Mouse (Mus musculus) adrenal gland, adult 18-20 months (tissue): ENCODE measurements around the gene Nck2. TPM values are rescaled to one million over a fixed set of nuclear protein-coding genes. Genes with fewer than 3 reads are reported as not detected.

Experiments
- DNase-seq, 2 experiments: peaks; one replicate each; pipeline ENCODE4 v3.0.0; 2021 to 2022; ENCODE audit warnings: low spot score in 2 of 2
- long read RNA-seq, 2 experiments: library from polyadenylated mRNA; stranded (forward); transcript quantifications; one replicate each; pipeline ENCODE4 v2.0.0; 2021
- total RNA-seq, 2 experiments: library from RNA; stranded (reverse); gene quantifications; 1 replicate in 1 of 2; 2 replicates in 1 of 2; pipeline ENCODE4 v1.2.3; 2021

The Nck2 gene
- total RNA-seq = 10 to 100 TPM; 28.6 to 30.8 TPM
- long read RNA-seq, experiment 1, transcript Nck2-201 (5 exons, 2,772 nt) = major isoform, 36 of 42 reads
- long read RNA-seq, experiment 1, partial matches to known transcripts = 3 of 42 reads
- long read RNA-seq, experiment 1, other reads (novel, unspliced or antisense) = 3 of 42 reads
- long read RNA-seq, experiment 2, transcript Nck2-201 (5 exons, 2,772 nt) = major isoform, 110 of 132 reads
- long read RNA-seq, experiment 2, partial matches to known transcripts = 4 of 132 reads
- long read RNA-seq, experiment 2, other reads (novel, unspliced or antisense) = 18 of 132 reads

- no peak for DNase-seq
Observed at GRCm38 (mm10) chr1:43444531-43444930, at the start of gene Nck2. Gene Nck2 (plus strand): TSS chr1:43444579.

- DNase-seq = no peak
Observed at GRCm38 (mm10) chr1:43395040-43395439, 49.3 kb upstream of the Nck2 start.

DNA sequence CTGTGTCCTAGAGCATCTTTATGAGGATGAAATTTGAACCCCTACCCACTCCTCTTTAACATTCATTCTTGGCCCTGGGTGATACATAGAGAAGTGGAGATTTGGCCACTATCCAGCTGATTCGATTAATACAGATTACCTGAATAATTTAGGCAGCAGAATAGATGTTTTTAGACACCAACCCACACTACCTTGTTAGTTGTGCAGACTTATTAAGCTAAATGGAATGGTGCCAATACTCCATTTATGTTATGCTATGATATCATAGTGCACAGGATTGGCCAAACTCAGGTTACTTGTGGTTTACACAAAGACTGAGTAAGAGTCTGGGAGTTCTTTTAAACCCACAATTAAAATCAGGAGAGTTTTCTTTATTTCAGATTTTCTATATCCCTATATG, 48.6 kb upstream of the Nck2 start:
- DNase-seq = no peak

- DNase-seq = no peak
Observed at GRCm38 (mm10) chr1:43396522-43396921, 47.9 kb upstream of the Nck2 start.

GRCm38 (mm10) chr1:43397096-43397495, 47.3 kb upstream of the Nck2 start:
- no peak for DNase-seq

DNA sequence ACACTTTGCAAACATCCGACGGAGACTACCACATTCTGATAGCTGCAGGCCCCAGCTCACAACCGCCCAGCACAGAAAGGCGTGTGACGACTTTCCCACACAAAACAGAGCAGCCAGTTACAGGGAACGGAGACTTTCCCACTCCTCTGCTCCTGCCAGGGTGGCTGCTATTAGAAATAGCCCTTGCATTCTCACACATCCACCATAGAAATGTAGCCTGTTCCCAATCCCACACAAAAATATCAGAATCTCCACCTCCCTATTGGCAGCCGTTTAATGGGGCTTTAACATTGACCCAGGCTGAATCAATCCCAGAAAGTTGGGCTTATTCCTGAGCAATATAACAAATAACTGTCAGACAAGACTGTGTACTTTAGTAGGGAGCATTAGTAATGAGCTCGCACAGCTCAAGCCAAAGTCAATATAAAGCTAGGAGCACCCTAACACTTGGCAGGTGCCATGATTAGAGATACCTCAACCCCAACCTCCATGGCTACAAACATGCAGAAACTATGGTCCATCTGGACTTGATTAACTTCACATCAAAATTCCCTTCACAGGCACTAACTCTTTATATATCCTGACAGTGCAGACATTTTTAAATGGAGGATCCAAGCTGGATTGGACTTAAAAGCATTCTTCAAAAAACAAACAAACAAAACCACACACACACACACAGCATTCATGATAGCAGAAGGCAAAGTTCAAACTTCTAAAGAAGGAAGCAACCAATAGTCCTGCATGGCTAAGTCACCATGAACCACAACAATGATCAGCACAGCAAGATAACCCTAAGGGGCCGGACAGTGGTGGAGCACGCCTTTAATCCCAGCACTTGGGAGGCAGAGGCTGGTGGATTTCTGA, 45.4 kb upstream of the Nck2 start:
- DNase-seq = no peak

GRCm38 (mm10) chr1:43399602-43400216, 44.7 kb upstream of the Nck2 start:
- DNase-seq = no peak

DNA sequence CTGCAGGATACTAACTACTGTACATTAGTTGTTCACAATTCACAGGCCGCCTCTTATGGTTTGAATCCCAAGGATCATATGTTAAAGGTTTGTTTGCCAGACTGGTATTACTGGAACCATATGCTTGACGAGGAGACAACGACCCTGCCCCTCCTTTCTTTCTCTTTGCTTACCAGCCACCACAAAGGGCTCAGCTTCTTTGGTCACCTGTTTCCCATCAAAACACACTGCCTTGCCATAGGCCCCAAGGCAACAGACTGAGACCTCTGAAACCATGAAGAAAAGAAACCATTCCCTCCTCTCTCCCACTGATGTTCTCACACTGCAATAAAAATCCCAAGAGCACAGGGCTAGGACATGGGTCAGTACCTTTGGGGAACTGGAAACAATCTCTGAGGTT, 43.7 kb upstream of the Nck2 start:
- no peak for DNase-seq

GRCm38 (mm10) chr1:43403341-43403740, 41.0 kb upstream of the Nck2 start:
- DNase-seq = no peak

DNA sequence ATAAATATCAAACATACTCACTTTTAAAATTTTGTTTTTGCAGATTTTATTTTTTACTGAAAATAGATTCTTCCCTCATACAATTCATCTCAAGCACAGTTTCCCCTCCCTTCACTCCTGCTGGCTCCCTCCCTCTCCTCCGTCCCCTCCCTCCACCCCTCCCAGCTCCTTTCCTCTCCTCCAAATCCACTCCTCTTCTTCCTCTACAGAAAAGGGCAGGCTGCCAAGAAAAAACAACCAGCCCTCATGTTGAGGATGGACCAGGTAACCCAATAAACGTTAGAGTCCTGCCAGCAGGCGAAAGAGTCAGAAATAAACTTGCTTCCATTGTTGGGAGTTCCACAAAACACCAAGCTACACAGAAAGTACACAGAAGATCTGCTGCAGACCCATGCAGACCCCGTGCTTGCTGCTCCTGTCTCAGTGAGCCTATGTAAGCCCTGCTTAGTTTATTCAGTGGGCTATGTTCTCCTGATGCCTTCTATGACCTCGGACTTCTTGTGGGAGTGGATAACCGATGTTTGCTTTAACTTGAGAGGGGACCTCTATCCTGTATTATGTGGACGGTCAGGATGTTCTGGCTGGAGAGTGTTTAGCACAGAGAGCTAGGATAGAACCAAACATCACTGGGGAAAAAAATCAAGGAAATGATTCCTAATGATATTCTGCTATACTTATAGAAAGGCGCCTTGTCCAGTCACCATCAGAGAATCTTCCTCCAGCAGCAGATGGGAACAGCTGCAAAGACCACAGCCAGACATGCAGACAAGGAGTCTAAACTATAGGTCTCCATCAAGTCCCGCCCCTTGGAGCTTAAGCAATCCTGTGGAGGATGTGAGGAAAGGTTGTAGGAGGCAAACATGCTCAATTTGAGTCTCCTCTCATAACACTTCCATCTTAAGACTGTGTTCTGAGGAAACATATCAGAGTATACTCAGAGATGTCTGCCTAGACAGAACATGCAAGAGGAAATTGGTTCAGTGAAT, 39.4 kb upstream of the Nck2 start:
- DNase-seq = no peak

DNA sequence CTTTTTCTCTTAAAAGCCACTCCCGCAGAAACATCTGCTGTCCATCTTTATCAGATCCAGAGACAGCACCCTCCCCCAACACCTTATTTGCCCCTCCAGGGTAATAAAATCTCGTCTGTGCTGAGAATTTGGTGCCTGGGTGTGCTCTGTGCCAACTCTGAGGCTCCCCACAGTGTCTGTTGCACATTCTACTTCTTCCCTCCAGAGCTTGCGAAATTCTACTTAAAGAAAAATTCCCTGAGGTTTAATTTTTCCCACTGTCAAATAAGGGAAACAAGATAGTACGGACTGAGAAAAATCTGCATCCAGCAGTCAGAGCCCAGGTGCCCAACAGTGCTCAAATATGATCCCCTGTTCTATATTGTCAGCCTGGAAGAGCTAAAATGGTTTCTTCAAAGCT, 35.4 kb upstream of the Nck2 start:
- no peak for DNase-seq

GRCm38 (mm10) chr1:43412825-43413224, 31.6 kb upstream of the Nck2 start:
- no peak for DNase-seq

GRCm38 (mm10) chr1:43413298-43413697, 31.1 kb upstream of the Nck2 start:
- DNase-seq = no peak

DNA sequence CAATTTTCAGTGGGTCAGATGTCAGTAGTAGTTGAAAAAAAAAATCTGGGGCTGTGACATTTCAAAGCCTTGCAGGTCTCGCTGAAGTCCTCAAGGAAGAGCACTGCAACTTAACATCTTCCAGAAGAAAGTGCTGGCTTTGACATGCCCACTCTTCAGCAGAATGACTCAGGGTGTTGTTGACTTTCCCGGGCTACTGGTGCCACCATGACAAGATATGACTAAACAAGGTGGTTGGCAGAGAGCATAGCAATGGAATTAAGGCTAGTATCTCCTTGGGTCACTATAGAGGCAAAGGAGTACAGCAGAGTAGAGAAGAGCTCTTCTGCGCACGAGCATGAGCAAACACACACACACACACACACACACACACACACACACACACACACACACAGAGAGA, 30.6 kb upstream of the Nck2 start:
- DNase-seq = no peak

DNA sequence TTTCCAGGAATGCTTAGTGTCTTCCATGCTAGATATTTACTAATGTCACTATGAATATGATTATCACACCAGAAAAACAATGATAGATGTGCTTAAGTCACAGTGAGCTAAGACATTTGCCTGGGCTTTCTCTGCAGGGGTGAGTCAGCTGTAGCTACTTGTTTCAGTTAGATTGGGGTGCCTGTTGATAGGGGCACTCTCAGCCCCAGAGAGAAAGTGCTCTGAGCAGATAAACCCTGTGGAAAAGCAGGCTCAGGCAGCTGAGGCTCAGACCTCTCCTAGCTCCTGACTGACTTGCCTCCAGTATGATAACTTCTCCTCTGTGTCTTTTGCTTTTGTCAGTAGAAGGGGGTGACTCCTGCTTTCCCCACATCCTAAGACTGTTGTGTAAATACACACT, 30.2 kb upstream of the Nck2 start:
- no peak for DNase-seq

- DNase-seq = no peak
Observed at GRCm38 (mm10) chr1:43414971-43415370, 29.4 kb upstream of the Nck2 start.

- DNase-seq = no peak
Observed at GRCm38 (mm10) chr1:43422969-43423748, 21.2 kb upstream of the Nck2 start.

DNA sequence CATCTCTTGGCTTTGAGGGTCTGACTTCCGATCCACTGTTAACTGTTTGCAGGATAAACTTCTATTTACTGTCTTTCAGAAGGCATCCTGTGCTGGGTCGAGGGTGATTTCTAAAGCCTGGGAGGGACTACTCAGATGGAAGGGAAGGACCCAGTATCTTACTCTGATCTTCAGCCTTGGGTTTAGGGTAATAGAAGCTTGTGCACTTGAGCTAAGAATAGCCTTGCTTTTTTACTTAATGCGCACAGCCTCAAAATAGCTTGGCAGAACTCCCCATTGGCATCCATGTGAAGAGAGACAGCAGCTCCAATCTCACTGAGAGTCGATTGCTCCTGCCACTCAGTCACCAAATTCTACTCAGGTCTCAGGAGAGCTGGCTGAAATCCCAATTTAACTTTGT, 17.9 kb upstream of the Nck2 start:
- no peak for DNase-seq

DNA sequence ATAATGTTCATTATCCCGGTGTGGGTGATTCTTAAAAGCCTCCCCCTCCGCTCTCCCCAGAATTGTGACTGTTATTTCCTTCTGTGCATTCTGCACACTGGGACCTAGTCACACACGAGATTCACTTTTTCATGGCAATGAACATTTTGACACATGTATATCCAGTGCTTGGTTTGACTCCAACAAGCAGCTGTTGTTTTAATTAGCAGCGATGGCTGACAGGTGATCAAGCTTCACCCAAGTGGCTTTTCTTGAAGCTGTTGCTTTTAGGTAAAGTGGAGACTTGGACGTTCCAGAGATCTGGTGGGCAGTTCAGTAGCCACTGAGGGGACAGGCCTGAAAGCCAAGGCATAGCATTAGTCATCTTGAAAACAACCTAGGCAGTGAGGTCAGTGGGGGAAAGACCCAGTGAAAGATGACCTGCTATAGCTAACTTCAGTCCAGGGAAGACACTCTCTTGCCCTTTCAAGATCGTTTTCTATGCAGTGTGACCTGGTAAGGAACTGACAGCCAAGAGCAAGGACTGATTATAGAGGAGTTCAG, 17.3 kb upstream of the Nck2 start:
- no peak for DNase-seq
